Mouse (Mus musculus) activated CD4-positive, CD25-positive, alpha-beta regulatory T cell, adult 4 months (primary cell): ENCODE measurements around the gene Rbm20. TPM values are rescaled to one million over a fixed set of nuclear protein-coding genes. Genes with fewer than 3 reads are reported as not detected.

Experiments
- ATAC-seq: one replicate; pipeline ENCODE4 v1.8.0; 2017
- polyA plus RNA-seq, 2 experiments: library from polyadenylated mRNA; unstranded; fragments of 100-300 nt; shearing (Covaris generic); gene quantifications; one replicate each; pipeline ENCODE4 v1.2.1; 2017

Rbm20 gene
- polyA plus RNA-seq, 2 experiments from 2014 or later = 0.24 to 0.41 TPM

- no peak for ATAC-seq
Observed at GRCm38 (mm10) chr19:53886576-53887370, 209.7 kb downstream of the Rbm20 start.

GRCm38 (mm10) chr19:53887822-53888221 lies 210.7 kb downstream of the Rbm20 start:
- no peak for ATAC-seq

GRCm38 (mm10) chr19:53888331-53888730 lies 211.2 kb downstream of the Rbm20 start:
- no peak for ATAC-seq

- peak; percentile 12 for ATAC-seq
Observed at GRCm38 (mm10) chr19:53889555-53889954, 212.4 kb downstream of the Rbm20 start.

- no peak for ATAC-seq
Observed at GRCm38 (mm10) chr19:53890274-53890673, 213.2 kb downstream of the Rbm20 start.

GRCm38 (mm10) chr19:53890781-53891251 lies 213.7 kb downstream of the Rbm20 start:
- peak; percentile 69 for ATAC-seq

GRCm38 (mm10) chr19:53891569-53891968 lies 214.5 kb downstream of the Rbm20 start:
- ATAC-seq = no peak

- no peak for ATAC-seq
Observed at GRCm38 (mm10) chr19:53892061-53892460, 215.0 kb downstream of the Rbm20 start, which contains the start of gene Pdcd4. TSS of gene Pdcd4 (plus strand) at chr19:53892231.

- ATAC-seq = no peak
Observed at GRCm38 (mm10) chr19:53892838-53893359, 215.8 kb downstream of the Rbm20 start.

GRCm38 (mm10) chr19:53893711-53894171 lies 216.6 kb downstream of the Rbm20 start:
- ATAC-seq = peak; percentile 62

GRCm38 (mm10) chr19:53894538-53895121 lies 217.5 kb downstream of the Rbm20 start:
- ATAC-seq = no peak

- ATAC-seq = no peak
Observed at GRCm38 (mm10) chr19:53898046-53898445, 220.9 kb downstream of the Rbm20 start.

GRCm38 (mm10) chr19:53898498-53898897 lies 221.4 kb downstream of the Rbm20 start:
- no peak for ATAC-seq

- ATAC-seq = peak; percentile 22
Observed at GRCm38 (mm10) chr19:53898970-53899900, 222.1 kb downstream of the Rbm20 start.

- peak; percentile 58 for ATAC-seq
Observed at GRCm38 (mm10) chr19:53899941-53900610, 223.0 kb downstream of the Rbm20 start.

- ATAC-seq = no peak
Observed at GRCm38 (mm10) chr19:53901931-53902738, 225.0 kb downstream of the Rbm20 start.

- peak; percentile 70 for ATAC-seq
Observed at GRCm38 (mm10) chr19:53902739-53903487, 225.8 kb downstream of the Rbm20 start.

- peak; percentile 9 for ATAC-seq
Observed at GRCm38 (mm10) chr19:53903507-53904321, 226.6 kb downstream of the Rbm20 start.

GRCm38 (mm10) chr19:53904833-53905480 lies 227.9 kb downstream of the Rbm20 start:
- ATAC-seq = no peak
